Mouse (Mus musculus): Measurements from ENCODE around the gene Nrxn1. TPM values are rescaled to one million over a fixed set of nuclear protein-coding genes. Genes with fewer than 3 reads are reported as not detected.

Nrxn1 gene
- 4.0 and 9.9 TPM in 2 replicates for total RNA-seq (2015)
- total RNA-seq (2017): 6.1 and 9.8 TPM in 2 replicates

DNA sequence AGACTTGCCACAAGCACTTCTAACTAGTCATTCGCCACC, at the start of gene Nrxn1:
TSS of gene Nrxn1 (minus strand) at position 30 of the 39 bp plus-strand sequence.
- no peak for ATAC-seq (replicated peaks; ENCODE audit: poor library complexity)

DNA sequence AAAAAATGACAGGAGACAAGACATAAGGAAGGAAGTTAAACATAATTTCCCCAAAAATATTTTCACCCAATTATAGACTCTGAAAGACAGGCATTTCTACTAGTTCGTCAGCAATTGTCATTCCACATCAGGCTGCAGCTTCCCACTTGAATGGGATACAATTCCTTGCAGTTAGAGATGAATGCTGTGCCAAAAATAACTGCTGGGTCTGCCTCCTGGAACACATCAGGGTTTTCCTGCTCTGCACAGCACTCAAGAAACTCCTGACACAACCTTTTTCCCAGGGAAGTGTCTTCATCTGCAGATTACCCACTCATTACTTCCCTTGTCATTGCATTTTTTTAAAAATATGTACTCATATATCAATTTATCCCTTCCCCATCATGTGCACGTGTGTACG, 44.0 kb upstream of the Nrxn1 start:
- no peak for ATAC-seq (replicated peaks; ENCODE audit: poor library complexity)

DNA sequence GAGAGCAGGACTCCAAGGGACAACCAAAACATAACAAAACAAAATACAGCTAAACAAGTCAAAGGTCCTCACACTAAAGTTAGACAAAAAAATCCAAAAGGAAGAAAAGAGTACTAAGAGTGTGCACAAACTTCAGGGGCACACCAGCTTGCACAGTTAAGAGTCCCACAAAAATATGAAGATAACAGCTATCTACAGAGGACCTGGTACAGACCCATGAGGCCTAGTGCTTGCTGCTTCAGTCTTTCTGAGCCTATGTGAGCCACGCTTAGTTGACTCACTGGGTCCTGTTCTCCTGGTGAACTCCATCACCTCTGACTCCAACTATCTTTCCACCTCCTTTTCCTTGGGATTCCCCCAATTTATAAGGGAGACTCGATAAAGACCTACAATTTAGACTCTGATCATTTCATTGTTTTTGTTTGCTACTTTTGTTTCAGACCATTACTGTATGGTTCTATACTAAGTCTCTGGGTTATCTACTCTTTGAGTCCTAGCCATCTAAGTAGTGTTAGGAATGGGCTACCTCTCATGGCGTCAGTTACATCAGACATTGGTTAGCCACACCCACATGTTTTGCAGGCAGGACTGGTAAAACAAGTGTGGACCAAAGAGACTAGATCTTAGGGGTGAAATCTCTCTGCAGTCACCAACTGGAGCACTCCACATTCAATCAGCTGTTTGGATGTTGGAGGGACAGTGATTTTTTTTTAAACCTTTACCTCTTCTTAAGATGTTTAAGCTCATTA, 20.2 kb upstream of the Nrxn1 start:
- ATAC-seq (replicated peaks; ENCODE audit: poor library complexity): no peak

DNA sequence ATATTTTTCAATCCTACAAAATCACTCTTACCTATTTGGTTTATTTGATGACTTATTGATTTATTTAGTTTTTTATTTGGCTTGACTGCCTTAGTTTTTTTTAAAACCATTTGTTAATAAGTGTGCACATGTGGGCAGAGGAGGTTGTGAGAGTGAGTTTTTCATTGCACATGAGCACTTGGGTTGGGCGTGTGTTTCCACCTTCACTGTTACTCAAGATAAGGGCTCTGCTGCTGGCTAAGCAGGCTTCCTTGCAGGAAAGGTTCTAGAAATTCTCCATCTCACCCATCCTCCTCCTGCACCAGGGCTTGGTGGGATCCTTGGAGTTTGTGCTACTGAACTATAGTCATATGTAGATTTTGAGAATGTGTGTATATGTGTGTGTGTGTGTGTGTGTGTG, 19.2 kb upstream of the Nrxn1 start:
- no peak for ATAC-seq (replicated peaks; ENCODE audit: poor library complexity)

DNA sequence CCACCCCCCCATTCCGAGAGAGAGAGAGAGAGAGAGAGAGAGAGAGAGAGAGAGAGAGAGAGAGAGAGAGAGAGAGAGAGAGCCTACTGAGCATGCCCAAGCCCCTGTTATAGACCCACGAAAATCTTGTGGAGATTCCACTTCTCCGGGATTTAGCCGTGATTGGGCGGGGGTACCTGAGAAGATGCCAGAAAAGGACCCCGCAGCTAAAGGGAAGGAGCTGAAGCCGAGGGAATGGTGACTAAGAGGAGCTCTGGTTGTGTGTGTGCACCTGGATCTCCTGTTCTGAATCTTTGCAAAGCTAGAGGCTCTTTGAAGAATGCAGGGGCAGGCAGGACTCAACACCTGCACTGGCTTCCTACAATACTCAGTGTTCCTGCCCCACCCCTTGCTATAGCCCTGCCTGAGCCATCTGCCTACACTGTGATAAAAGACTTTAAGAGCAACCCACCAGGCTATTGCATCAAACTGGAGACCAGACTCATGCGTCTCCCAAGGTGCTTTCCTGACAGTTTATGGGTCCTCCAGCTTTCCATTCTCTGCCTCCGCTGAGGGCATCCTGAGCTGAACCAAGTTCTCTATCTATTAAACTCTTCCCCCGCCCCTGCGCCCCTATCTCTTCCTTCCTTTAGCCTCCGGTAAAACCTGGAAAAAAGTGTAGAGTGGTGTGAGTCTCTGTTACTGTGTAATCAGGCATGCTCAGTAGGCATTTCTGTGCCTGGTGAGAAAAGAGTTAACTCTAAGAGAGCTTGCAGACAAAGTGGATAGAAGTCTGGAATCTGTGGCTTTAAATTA, 407 bp upstream of the Nrxn1 start:
- ATAC-seq (replicated peaks; ENCODE audit: poor library complexity): no peak

- peak; percentile 100 for ATAC-seq (replicated peaks; ENCODE audit: poor library complexity)
Observed at GRCm38 (mm10) chr17:91092421-91093041, 340 bp downstream of the Nrxn1 start.

GRCm38 (mm10) chr17:91090631-91091030, 2.2 kb downstream of the Nrxn1 start:
- ATAC-seq (replicated peaks; ENCODE audit: poor library complexity): no peak

DNA sequence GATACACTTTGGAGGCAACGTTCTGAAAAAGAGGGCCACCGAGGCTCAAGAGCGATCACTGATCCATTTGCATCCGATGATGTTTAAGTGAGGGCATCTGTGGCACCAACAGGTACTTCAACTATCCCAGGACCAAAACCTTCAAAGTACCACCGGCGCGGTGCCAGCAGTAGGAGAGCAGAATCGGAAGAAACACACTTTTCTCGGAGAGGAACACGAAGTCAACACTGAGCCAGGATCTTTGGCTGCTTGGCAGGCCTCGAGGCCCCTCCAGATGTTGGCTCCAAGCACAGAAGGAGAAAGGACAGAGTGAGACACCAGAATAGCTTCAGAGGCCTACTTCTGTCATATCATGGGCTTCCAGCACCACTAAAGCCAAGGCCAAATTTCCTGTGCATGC, 3.9 kb downstream of the Nrxn1 start:
- no peak for ATAC-seq (replicated peaks; ENCODE audit: poor library complexity)

- ATAC-seq (replicated peaks; ENCODE audit: poor library complexity): no peak
Observed at GRCm38 (mm10) chr17:91088037-91088715, 4.7 kb downstream of the Nrxn1 start.

DNA sequence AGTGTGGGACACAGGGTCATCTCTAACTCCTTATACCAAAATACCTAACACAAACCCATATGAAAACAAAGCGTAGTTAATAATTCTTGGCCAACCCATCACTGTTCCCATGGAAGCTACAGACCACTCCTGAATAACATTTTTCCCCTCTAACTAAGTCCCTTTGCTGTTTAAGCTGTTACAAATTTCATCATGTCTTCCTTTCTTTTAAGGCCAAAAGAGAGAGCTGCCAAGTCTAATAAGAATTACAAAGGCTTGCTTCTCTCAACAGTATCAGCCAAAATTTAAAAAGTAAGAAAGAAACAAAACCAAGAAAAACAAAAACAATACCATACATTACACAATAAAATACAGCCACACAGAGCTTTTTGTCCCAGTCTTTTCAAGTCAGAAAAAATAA, 6.5 kb downstream of the Nrxn1 start:
- ATAC-seq (replicated peaks; ENCODE audit: poor library complexity): no peak

GRCm38 (mm10) chr17:91085416-91085815, 7.5 kb downstream of the Nrxn1 start:
- ATAC-seq (replicated peaks; ENCODE audit: poor library complexity): no peak

DNA sequence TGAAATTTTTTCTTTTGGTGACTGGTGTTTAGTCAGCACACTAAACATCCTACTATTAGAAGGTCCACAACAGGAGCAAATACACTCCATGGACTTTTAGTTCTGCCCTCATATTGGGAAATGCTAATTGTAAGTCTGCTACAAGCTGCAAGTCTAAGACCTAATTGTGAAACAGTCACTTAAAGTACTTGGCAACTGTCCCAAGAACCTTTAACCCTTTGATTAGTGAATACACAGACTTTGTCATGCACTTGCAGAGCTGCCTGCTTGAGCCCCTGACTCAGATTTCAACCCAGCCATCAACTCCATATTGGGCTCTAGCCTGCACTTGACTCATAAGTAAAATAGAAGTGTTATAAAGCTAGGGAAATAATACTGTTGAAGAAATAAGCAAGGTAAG, 13.8 kb downstream of the Nrxn1 start:
- no peak for ATAC-seq (replicated peaks; ENCODE audit: poor library complexity)

DNA sequence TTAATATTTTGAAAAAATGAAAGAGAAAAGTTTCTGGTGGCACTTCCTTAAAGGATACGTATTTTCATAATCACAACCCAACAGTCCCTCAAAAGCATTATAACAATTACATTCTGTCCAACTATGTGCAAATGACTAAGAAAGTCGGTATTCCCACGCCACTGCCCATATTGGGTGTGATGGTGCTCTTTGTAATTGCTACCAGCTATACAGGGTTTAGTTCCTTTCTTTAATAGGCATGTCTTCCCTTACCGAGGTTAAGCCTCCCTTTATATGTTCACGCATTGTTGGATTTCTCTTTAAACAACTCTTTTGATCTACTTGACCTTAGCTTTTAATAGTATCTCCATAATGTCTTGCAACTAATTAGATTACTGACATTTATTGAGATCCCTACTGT, 18.1 kb downstream of the Nrxn1 start:
- ATAC-seq (replicated peaks; ENCODE audit: poor library complexity): no peak

- no peak for ATAC-seq (replicated peaks; ENCODE audit: poor library complexity)
Observed at GRCm38 (mm10) chr17:91033466-91033865, 59.4 kb downstream of the Nrxn1 start.

GRCm38 (mm10) chr17:91025061-91025623, 67.7 kb downstream of the Nrxn1 start:
- ATAC-seq (replicated peaks; ENCODE audit: poor library complexity): no peak

GRCm38 (mm10) chr17:91007385-91008089, 85.3 kb downstream of the Nrxn1 start:
- ATAC-seq (replicated peaks; ENCODE audit: poor library complexity): peak; percentile 75

DNA sequence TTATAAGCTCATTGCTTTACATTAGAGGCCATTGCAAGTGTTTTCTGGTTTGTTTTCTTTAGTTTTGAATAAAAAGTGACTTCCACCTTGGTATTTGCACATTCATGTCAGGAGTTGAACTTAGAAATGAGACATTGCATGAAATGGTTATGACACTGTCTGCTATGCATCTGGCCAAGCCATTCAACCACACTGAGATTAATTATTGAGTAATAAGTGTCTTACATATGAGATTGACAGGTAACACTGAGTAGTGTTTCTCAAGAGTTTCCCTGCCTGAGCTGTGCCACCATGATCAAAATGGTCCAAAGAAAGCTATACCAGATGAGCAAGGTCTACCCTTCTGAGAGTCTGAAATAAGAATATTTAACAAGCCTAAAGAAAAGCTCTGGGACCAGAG, 92.5 kb downstream of the Nrxn1 start:
- peak; percentile 52 for ATAC-seq (replicated peaks; ENCODE audit: poor library complexity)

DNA sequence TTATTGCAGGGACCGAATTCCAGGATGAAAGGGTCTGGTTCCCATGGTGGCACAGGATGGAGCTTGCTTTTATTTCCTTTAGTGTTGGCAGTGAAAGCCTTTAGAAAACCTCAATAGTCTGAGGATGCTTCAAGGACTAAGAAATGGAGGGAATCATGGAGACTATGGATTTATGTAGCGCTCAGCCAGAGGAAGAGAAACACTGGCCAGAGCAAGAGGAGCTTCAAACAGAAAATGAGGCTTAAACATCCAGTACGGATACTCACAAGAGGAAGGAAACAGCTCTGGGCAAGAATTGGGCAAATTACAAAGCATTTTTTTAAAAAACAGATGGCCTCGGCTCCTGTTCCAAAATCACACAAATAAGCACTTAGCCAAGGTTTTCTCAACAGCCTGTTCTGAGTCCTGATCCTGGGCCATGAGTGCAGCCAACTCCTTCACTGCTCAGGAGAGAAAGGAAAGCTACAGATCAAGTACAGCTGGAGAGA, 93.2 kb downstream of the Nrxn1 start:
- ATAC-seq (replicated peaks; ENCODE audit: poor library complexity): peak; percentile 33

DNA sequence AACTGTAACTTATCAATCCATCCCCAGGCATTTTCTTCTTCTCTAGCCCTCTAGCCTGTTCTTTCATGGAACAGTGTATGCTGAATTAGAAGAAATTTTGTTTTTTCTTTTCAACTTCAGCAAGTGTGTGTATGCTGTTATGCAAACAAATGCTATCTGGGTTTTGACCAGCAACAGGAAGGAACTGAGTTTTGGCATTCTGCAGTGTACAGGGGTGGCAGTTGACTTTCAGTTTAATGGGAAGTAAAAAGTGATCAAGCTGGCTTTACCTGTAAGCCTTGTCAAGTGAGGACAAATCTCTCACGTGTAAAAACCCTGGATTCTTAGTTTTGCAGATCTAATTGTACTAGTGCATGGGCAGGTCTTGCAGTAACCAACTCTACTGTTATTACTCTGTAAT, 95.2 kb downstream of the Nrxn1 start:
- peak; percentile 26 for ATAC-seq (replicated peaks; ENCODE audit: poor library complexity)

GRCm38 (mm10) chr17:90995436-90995835, 97.4 kb downstream of the Nrxn1 start:
- ATAC-seq (replicated peaks; ENCODE audit: poor library complexity): peak; percentile 71

GRCm38 (mm10) chr17:90994247-90994646, 98.6 kb downstream of the Nrxn1 start:
- peak; percentile 69 for ATAC-seq (replicated peaks; ENCODE audit: poor library complexity)

All from megakaryocyte progenitor cell, adult 5-6 weeks (primary cell).